Mouse (Mus musculus) neural tube, embryonic 11.5 days (tissue): ENCODE measurements at regions not wholly inside any gene's neighbourhood (a gene's known extent, or its start where the extent isn't known, plus 50 kb on each side); places are given as distances from the start of the nearest gene placed in this dataset.

Source experiments
- ATAC-seq: fragments of 200-750 bp; cut with Nextera tagmentation; 2 replicates; pipeline ENCODE4 v1.8.0; 2017; ENCODE audit warnings: moderate number of reproducible peaks, mild to moderate bottlenecking, moderate TSS enrichment, moderate library complexity; ENCODE audit not compliant: insufficient read depth, low FRiP score, low TSS enrichment
- DNase-seq: peaks from one replicate; pipeline ENCODE4 v3.0.0-alpha.2; 2015; ENCODE audit warnings: low spot score
- H3K27ac ChIP-seq: fragments of 300-500 bp; sonication (generic); 2 replicates; pipeline ENCODE4 v1.5.1; 2014; ENCODE audit warnings: low read depth, mild to moderate bottlenecking, low read length
- H3K27me3 ChIP-seq: fragments of 300-500 bp; sonication (generic); 2 replicates; pipeline ENCODE4 v1.6.1; 2014; ENCODE audit warnings: mild to moderate bottlenecking, low read length, mixed read lengths; ENCODE audit not compliant: control insufficient read depth, insufficient read depth
- H3K36me3 ChIP-seq: fragments of 300-500 bp; sonication (generic); 2 replicates; pipeline ENCODE4 v1.6.1; 2014; ENCODE audit warnings: mild to moderate bottlenecking, low read length, moderate library complexity, mixed read lengths; ENCODE audit not compliant: control insufficient read depth, insufficient read depth
- H3K4me1 ChIP-seq: fragments of 300-500 bp; sonication (generic); 2 replicates; pipeline ENCODE4 v1.6.1; 2014; ENCODE audit warnings: low read length, mixed read lengths; ENCODE audit not compliant: control insufficient read depth, insufficient read depth
- H3K4me2 ChIP-seq: fragments of 300-500 bp; sonication (generic); 2 replicates; pipeline ENCODE4 v1.6.1; 2014; ENCODE audit warnings: low read depth, mild to moderate bottlenecking, moderate library complexity
- H3K4me3 ChIP-seq: fragments of 300-500 bp; sonication (generic); 2 replicates; pipeline ENCODE4 v1.5.1; 2014; ENCODE audit warnings: low read depth, low read length
- H3K9ac ChIP-seq: fragments of 300-500 bp; sonication (generic); 2 replicates; pipeline ENCODE4 v1.6.1; 2014; ENCODE audit warnings: mild to moderate bottlenecking, low read length
- H3K9me3 ChIP-seq: fragments of 300-500 bp; sonication (generic); 2 replicates; pipeline ENCODE4 v1.6.1; 2016; ENCODE audit warnings: low read length; ENCODE audit not compliant: control insufficient read depth
- WGBS: fragments of 180-500 bp; shearing (Covaris S2); extraction: QIAGEN DNeasy Blood & Tissue Kit; methylation state at CpG from one replicate; pipeline ENCODE4 v1.1.7; 2014; 5-methylcytosine and 5-hydroxymethylcytosine counted together

DNA sequence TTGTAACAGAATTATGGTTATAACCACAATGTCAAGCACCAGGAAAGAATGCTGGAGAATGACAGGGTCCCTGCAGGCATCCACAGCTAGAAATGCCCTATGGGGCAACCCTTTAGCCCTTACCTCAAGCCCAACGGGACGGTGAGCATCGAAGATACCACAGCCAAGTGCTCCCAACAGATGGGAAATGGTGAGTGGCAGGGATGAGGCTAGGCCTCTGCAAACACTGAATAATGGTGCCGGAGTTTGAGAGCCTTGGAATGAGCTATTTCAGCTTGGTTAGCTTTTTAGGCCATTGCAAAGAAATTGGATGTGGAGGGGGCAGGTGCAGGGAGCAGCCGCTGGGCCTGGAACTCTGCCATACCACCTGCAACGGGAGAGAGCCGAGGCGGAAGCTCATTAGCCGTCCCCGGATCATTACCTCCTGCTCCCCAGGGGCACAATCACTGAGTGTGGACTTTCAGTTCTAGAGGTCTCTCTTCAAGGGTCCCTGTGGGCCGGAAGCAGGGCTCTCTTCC lies 117.9 kb downstream of the Usp31 start:
- Histone ChIP-seq H3K4me1 (no peaks in the 10 kb centered on the region), H3K27me3 (no peaks in the 10 kb centered on the region), H3K4me2 (no peak overlapping the region), H3K9ac (no peak overlapping the region), H3K9me3 (no peaks in the 10 kb centered on the region), H3K27ac (no peak overlapping the region), H3K4me3 (no peak overlapping the region), H3K36me3 (no peaks in the 10 kb centered on the region)
- DNase-seq: peak; percentile 27
- 64% methylated on average over 11 of the region's 11 CpGs for WGBS
- peak; percentile 35; the same call in 1 of the 2 replicates for ATAC-seq

DNA sequence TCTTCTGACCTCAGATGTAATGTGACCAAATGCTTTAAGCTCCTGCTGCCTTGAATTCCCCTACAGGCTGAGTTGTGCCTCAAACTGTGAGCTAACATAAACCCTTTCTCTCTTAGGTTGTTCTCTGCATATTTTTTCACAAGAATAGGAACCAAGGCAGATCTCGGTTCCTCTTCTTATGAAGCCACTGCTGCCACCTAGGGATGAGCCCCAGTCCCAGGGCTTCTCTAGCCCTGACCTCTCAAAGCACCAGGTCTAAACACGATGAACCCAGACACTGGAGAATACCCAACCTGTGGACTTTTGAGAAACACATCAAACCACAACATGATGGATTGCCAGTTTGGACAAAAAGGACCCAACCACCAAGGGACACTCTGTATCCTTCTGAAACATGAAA lies 119.3 kb downstream of the Usp31 start:
- H3K36me3 ChIP-seq: no peaks in the 10 kb centered on the region
- no peak for ATAC-seq
- DNase-seq: no peak
- H3K27ac ChIP-seq: no peak overlapping the region
- no peaks in the 10 kb centered on the region for H3K27me3 ChIP-seq
- no peaks in the 10 kb centered on the region for H3K9me3 ChIP-seq
- H3K4me3 ChIP-seq: no peak overlapping the region
- no peak overlapping the region for H3K4me2 ChIP-seq
- H3K4me1 ChIP-seq: no peaks in the 10 kb centered on the region
- 67% methylated on average over 2 of the region's 2 CpGs for WGBS
- H3K9ac ChIP-seq: no peak overlapping the region

DNA sequence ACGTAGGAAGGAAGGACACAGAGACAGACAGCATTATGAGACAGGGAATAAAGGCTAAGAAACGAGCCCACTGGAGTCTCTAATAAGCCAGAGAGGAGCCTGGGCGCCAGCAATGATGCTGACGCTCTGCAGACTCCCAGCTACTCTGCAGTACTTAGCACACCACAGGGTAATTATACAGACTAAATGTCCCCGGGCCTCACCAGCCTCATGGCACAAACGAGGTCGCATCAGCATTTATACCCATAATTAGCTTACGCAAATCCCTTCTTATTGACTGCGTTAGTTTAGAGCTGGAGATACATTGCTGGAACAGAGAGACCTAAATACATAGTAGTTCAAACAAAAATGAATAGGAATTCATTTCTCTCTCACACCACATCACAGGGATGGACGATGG lies 121.3 kb downstream of the Usp31 start:
- H3K4me2 ChIP-seq: no peak overlapping the region
- no peaks in the 10 kb centered on the region for H3K4me1 ChIP-seq
- WGBS: 83% methylated on average over 10 of the region's 10 CpGs
- ATAC-seq: no peak
- no peaks in the 10 kb centered on the region for H3K27me3 ChIP-seq
- no peaks in the 10 kb centered on the region for H3K9me3 ChIP-seq
- H3K4me3 ChIP-seq: no peak overlapping the region
- H3K27ac ChIP-seq: no peak overlapping the region
- DNase-seq: no peak
- no peaks in the 10 kb centered on the region for H3K36me3 ChIP-seq
- H3K9ac ChIP-seq: no peak overlapping the region

DNA sequence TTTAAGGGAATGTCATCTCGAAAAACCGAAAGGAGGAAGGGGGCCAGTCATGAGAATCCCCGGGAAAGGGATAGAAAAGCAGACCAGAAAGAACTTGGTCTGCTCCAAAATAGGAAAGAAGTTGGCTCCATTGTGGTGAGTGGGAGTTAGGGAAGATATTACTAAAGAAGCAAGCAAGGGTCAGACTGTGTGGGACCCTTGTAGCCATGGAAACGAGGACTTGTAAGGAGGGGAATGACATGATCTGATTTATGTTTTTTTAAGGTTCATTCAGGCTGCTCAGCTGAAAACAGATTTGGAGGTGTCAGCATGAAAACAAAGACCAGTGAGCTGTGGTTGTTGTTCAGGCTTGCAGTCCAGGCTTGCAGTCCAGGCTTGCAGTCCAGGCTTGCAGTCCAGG lies 127.6 kb downstream of the Usp31 start:
- no peaks in the 10 kb centered on the region for H3K27me3 ChIP-seq
- no peak overlapping the region for H3K4me3 ChIP-seq
- DNase-seq (peak; percentile 49), ATAC-seq (peak; percentile 89)
- 27% methylated on average over 4 of the region's 4 CpGs for WGBS
- no peak overlapping the region for H3K4me2 ChIP-seq
- H3K9me3 ChIP-seq: no peaks in the 10 kb centered on the region
- no peaks in the 10 kb centered on the region for H3K36me3 ChIP-seq
- no peak overlapping the region for H3K27ac ChIP-seq
- 0 out of 2 replicates have a peak, but pooled peaks cover 6% of the 10 kb centered on the region for H3K4me1 ChIP-seq
- H3K9ac ChIP-seq: no peak overlapping the region

DNA sequence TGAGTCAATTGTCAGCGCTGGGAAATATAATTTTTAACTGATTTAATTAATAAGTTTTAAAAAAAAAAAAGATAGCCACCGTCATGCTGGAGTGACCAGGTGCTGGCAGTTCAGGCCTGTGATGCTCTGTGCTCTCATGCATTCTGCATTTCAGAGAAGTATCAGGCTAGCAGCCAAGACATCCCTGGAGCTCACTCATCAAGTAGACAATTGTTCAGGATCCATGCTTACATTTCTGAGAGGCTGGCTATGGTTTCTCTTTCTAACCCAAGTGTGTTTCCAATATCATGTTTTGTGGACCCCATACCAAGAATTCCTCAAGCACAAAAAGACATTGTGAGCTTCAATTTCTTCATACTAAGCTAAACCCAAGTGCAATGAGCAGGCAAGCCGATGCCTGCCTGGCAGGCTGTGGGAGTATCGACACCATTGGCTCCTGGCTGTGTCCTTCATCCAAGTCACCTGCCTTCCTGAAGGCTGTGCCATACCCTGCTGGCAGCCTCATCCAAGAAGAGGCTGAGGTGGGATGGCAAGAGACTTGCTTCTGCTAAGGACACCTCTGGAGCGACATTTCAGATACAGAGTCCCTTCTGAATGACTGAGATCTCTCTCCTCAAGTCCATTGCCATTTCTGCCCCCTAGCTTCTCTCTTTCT lies 134.2 kb downstream of the Usp31 start:
- no peaks in the 10 kb centered on the region for H3K27me3 ChIP-seq
- H3K4me1 ChIP-seq: no peaks in the 10 kb centered on the region
- H3K9me3 ChIP-seq: no peaks in the 10 kb centered on the region
- ATAC-seq: no peak
- H3K4me3 ChIP-seq: no peak overlapping the region
- no peak overlapping the region for H3K4me2 ChIP-seq
- DNase-seq: no peak
- H3K27ac ChIP-seq: no peak overlapping the region
- WGBS: 88% methylated on average over 5 of the region's 5 CpGs
- H3K36me3 ChIP-seq: no peaks in the 10 kb centered on the region
- H3K9ac ChIP-seq: no peak overlapping the region

DNA sequence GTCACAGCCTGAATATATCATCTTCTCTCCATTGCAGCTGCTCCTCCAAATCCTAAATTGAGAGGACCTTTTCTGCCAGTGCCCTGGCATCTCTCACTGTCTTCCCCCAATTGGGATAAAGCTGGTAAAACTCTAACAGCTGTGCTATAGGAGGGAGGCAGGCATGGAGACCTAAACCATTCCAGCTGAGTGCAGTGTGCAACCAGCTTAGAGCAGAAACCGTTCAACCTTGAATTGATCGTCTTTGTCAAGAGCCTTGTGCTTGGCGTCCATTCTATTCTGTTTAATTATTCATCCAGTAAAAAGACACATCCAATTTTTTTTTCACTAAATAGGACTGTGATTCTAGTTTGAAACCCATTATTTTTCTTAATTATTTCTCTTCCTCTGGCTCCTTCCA lies 135.3 kb downstream of the Usp31 start:
- Histone ChIP-seq H3K9ac (no peak overlapping the region), H3K36me3 (no peaks in the 10 kb centered on the region), H3K27me3 (no peaks in the 10 kb centered on the region), H3K9me3 (no peaks in the 10 kb centered on the region), H3K4me3 (no peak overlapping the region), H3K4me1 (no peaks in the 10 kb centered on the region), H3K4me2 (no peak overlapping the region), H3K27ac (no peak overlapping the region)
- ATAC-seq (no peak), DNase-seq (no peak)
- WGBS: 61% methylated on average over 3 of the region's 3 CpGs

DNA sequence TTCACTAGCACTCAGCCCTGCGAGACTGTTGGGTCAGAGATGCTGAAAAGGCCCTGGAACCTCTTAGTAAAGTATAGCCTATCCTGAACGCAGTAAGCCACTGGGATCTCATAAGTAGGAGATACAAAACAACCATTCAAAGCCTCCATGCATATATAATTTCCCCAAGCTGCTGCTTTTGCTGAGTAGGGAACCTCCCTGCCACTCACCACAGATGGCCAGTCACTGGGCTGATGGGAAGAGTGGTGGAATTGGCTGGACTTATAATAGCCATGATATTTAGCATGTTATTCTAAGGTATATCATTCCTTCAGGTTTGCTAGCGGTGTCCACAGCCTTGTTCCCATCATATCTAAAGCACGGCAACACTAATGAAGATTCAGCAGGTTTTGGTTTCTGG lies 135.8 kb downstream of the Usp31 start:
- H3K36me3 ChIP-seq: no peaks in the 10 kb centered on the region
- ATAC-seq (no peak), DNase-seq (no peak)
- no peaks in the 10 kb centered on the region for H3K4me1 ChIP-seq
- no peak overlapping the region for H3K4me2 ChIP-seq
- H3K9me3 ChIP-seq: no peaks in the 10 kb centered on the region
- no peaks in the 10 kb centered on the region for H3K27me3 ChIP-seq
- WGBS: 77% methylated on average over 4 of the region's 4 CpGs
- H3K27ac ChIP-seq: no peak overlapping the region
- no peak overlapping the region for H3K4me3 ChIP-seq
- H3K9ac ChIP-seq: no peak overlapping the region

DNA sequence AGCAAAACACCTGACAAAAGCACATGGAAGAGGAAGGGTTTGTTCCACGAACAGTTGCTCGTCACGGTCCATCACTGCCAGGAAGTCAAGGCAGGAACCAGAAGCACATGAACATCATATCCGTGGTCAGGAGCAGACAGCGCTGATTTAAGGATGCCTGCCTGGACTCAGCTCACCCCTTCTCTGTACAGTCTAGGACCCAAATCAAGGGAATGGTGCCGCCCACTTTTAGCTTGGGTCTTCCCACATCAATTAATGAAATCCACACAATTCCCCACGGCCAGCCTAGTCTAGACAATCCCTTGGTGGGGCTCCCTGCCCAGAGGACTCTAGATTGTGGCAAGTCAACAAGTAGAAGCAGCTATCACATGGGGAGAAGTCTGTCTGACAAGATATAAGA lies 137.8 kb downstream of the Usp31 start:
- DNase-seq (no peak), ATAC-seq (no peak)
- Histone ChIP-seq H3K4me2 (no peak overlapping the region), H3K9ac (no peak overlapping the region), H3K9me3 (no peaks in the 10 kb centered on the region), H3K4me1 (no peaks in the 10 kb centered on the region), H3K36me3 (no peaks in the 10 kb centered on the region), H3K27ac (no peak overlapping the region), H3K27me3 (no peaks in the 10 kb centered on the region), H3K4me3 (no peak overlapping the region)
- 91% methylated on average over 7 of the region's 7 CpGs for WGBS

DNA sequence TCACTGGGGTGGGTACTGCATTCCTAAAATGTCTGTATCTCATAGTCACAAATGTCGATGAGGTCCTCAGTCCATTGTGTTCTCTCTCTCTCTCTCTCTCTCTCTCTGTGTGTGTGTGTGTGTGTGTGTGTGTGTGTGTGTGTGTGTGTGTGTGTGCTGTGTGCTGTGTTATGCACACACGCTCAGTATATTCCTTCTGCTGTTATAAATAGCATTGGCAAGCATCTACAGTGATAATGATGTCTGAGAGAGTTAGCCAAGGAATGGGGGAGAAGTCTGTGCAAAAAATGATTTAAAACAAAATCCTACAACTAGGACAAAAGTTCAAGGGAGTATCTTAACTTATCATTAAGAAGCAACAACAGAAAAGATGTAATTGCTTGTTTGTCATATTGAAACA lies 139.0 kb downstream of the Usp31 start:
- Histone ChIP-seq H3K9ac (no peak overlapping the region), H3K4me1 (no peaks in the 10 kb centered on the region), H3K36me3 (no peaks in the 10 kb centered on the region), H3K4me2 (no peak overlapping the region), H3K4me3 (no peak overlapping the region), H3K9me3 (no peaks in the 10 kb centered on the region), H3K27ac (no peak overlapping the region), H3K27me3 (no peaks in the 10 kb centered on the region)
- 91% methylated on average over 2 of the region's 2 CpGs for WGBS
- DNase-seq (no peak), ATAC-seq (no peak)
